Mouse (Mus musculus): ENCODE measurements around the gene Tspan1. TPM values are rescaled to one million over a fixed set of nuclear protein-coding genes. Genes with fewer than 3 reads are reported as not detected.

Tspan1 gene
- total and polyA plus RNA-seq, 3 experiments = 0.08 TPM; not detected in 2

DNA sequence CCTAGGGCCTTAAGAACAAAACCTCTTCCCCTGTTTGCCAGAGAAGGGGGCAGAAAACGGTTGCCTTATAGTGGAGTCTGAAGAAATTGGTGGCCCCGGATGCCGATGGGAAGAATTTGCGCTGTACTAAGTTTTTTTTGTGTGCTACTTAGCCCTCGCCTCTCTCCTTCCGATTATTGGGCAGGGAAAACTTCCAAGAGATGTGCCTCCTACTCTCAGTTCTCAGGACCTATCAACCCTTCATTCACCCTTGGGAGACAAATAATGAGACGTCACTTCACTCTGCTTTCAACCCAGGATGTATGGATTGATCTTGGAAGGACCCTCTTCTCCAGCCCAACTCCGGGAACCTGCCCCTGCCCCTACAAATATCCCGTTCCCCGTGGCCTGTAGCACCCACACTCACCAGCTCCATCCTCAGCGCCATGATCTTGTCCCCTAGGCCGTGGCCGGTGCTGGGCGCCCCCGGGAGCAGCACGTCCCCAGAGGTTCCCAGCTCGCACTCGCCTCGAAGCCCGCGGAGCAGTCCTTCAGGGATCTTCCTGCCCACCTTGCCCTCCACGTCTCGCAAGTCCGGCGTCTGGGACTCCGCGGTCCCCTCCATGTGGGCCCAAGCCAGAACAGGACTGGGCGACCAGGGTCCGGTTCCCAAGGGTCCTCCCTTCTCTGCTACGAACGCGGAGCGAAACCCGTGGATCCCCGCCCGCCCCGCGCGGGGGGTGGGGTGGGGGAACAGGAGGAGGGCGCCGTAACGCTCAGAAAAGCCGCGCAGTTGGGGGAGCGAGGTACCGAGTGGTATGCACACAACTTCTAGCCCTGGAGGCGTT is 23.3 kb downstream of the Tspan1 start:
- Histone ChIP-seq H3K4me1 (ENCODE audit: control insufficient read depth in 1 of 2, insufficient read depth in 2 of 2) (peaks cover 0 to 15% of the 10 kb centered on the region in 2 experiments; a peak in 2 of 4 replicates), H3K36me3 (replicated peaks in 1 of 2; ENCODE audit: control insufficient read depth in 1 of 2, insufficient read depth in 1 of 2, low read length in 1 of 2) (no peaks in the 10 kb centered on the region), H3K27me3 (replicated peaks) (peaks cover 3% of the 10 kb centered on the region), H3K79me2 (replicated peaks; ENCODE audit: control insufficient read depth, extremely low read depth, insufficient read depth, poor library complexity, severe bottlenecking) (no peaks in the 10 kb centered on the region), H3K9me3 (replicated peaks; ENCODE audit: low read length) (peaks cover 5% of the 10 kb centered on the region), H3K4me2 (ENCODE audit: insufficient read depth, low read depth, poor library complexity, severe bottlenecking) (no peak overlapping the region), H3K4me3 (replicated peaks in 1 of 3; ENCODE audit: low read depth in 2 of 3, low read length in 2 of 3, poor library complexity in 1 of 3) (no peak overlapping the region), H3K27ac (ENCODE audit: insufficient read depth, low read depth) (no peak overlapping the region), H3K9ac (ENCODE audit: insufficient read depth, low read depth) (no peak overlapping the region)
- dilution Hi-C loops (cut with MboI; ENCODE audit: extremely low pct_ligation_motif_present, extremely low pct_unique_long_range_greater_than_20kb, low sequenced_read_pairs) (no loop called here), in situ Hi-C loops (cut with MboI; ENCODE audit: low pct_ligation_motif_present, low pct_unique_long_range_greater_than_20kb, low sequenced_read_pairs) (no loop called here)
- no peak for TF ChIP-seq MYC (IDR thresholded peaks at IDR 0.05; ENCODE audit: low read depth, low read length)
- no peak for DNase-seq (ENCODE audit: extremely low read depth)

- H3K27me3 ChIP-seq (replicated peaks) = peaks cover 3% of the 10 kb centered on the region
- H3K36me3 ChIP-seq (replicated peaks in 1 of 2; ENCODE audit: control insufficient read depth in 1 of 2, insufficient read depth in 1 of 2, low read length in 1 of 2) = no peaks in the 10 kb centered on the region
- in situ Hi-C loops (cut with MboI; ENCODE audit: low pct_ligation_motif_present, low pct_unique_long_range_greater_than_20kb, low sequenced_read_pairs) = no loop called here
- no peak overlapping the region for H3K4me3 ChIP-seq (replicated peaks in 1 of 3; ENCODE audit: low read depth in 2 of 3, low read length in 2 of 3, poor library complexity in 1 of 3)
- H3K9me3 ChIP-seq (replicated peaks; ENCODE audit: low read length) = peaks cover 5% of the 10 kb centered on the region
- TF ChIP-seq ZMIZ1 (IDR thresholded peaks at IDR 0.05; ENCODE audit: low read depth, low read length) (no peak), CHD2 (IDR thresholded peaks at IDR 0.05; ENCODE audit: low read length) (no peak), SIN3A (IDR thresholded peaks at IDR 0.05; ENCODE audit: low read length) (no peak), TBP (conservative IDR thresholded peaks at IDR 0.05; ENCODE audit: low read depth, low read length) (no peak), MEF2A (IDR thresholded peaks at IDR 0.05; ENCODE audit: borderline replicate concordance, low read depth, low read length) (no peak), NRF1 (IDR thresholded peaks at IDR 0.05; ENCODE audit: low read depth, low read length) (no peak), CTCF (conservative IDR thresholded peaks at IDR 0.05 in 1 of 2, IDR thresholded peaks at IDR 0.05 in 1 of 2; ENCODE audit: low read depth in 2 of 2, low read length in 2 of 2) (no peak), E2F4 (IDR thresholded peaks at IDR 0.05; ENCODE audit: insufficient replicate concordance, low read depth, low read length) (no peak), RCOR1 (conservative IDR thresholded peaks at IDR 0.05; ENCODE audit: low read depth, low read length) (no peak), NELFE (IDR thresholded peaks at IDR 0.05; ENCODE audit: low read depth, low read length) (no peak), ZKSCAN1 (IDR thresholded peaks at IDR 0.05; ENCODE audit: borderline replicate concordance, low read depth, low read length) (no peak), PAX5 (IDR thresholded peaks at IDR 0.05; ENCODE audit: low read length) (no peak), USF1 (IDR thresholded peaks at IDR 0.05; ENCODE audit: low read depth, low read length) (no peak)
- DNase-seq (ENCODE audit: extremely low read depth) = no peak
- dilution Hi-C loops (cut with MboI; ENCODE audit: extremely low pct_ligation_motif_present, extremely low pct_unique_long_range_greater_than_20kb, low sequenced_read_pairs) = no loop called here
- no peak overlapping the region for H3K27ac ChIP-seq (ENCODE audit: insufficient read depth, low read depth)
- no peak overlapping the region for H3K4me2 ChIP-seq (ENCODE audit: insufficient read depth, low read depth, poor library complexity, severe bottlenecking)
- H3K79me2 ChIP-seq (replicated peaks; ENCODE audit: control insufficient read depth, extremely low read depth, insufficient read depth, poor library complexity, severe bottlenecking) = no peaks in the 10 kb centered on the region
- H3K9ac ChIP-seq (ENCODE audit: insufficient read depth, low read depth) = no peak overlapping the region
- H3K4me1 ChIP-seq (ENCODE audit: control insufficient read depth in 1 of 2, insufficient read depth in 2 of 2) = peaks cover 0 to 17% of the 10 kb centered on the region in 2 experiments; a peak in 2 of 4 replicates
These were observed 24.0 kb downstream of the Tspan1 start for GRCm38 (mm10) chr4:116143317-116143811.

Measured in CH12.LX (cell line).